Mouse (Mus musculus) midbrain, embryonic 10.5 days (tissue): ENCODE measurements around the gene Tat. TPM values are rescaled to one million over a fixed set of nuclear protein-coding genes. Genes with fewer than 3 reads are reported as not detected.
"Not testable (repeated sequence)": the region's sequence is repeated elsewhere in the genome, so short reads cannot be mapped to it uniquely, and the experiment has no call there.

ENCODE experiments used
- DNase-seq: peaks from one replicate; pipeline ENCODE4 v3.0.0-alpha.2; 2017; ENCODE audit warnings: low spot score
- H3K27ac ChIP-seq: fragments of 300-500 bp; sonication (generic); replicated peaks from 2 replicates; pipeline ENCODE4 v1.5.1; 2016; ENCODE audit warnings: mild to moderate bottlenecking
- H3K27me3 ChIP-seq: fragments of 300-500 bp; sonication (generic); 2 replicates; pipeline ENCODE4 v1.6.1; 2016; ENCODE audit warnings: low read depth, mild to moderate bottlenecking; ENCODE audit not compliant: poor library complexity, severe bottlenecking
- H3K36me3 ChIP-seq: fragments of 300-500 bp; sonication (generic); 2 replicates; pipeline ENCODE4 v1.6.1; 2016; ENCODE audit warnings: mild to moderate bottlenecking, moderate library complexity
- H3K4me1 ChIP-seq: fragments of 300-500 bp; sonication (generic); 2 replicates; pipeline ENCODE4 v1.6.1; 2016
- H3K4me3 ChIP-seq: fragments of 300-500 bp; sonication (generic); 2 replicates; pipeline ENCODE4 v1.5.1; 2016; ENCODE audit warnings: mild to moderate bottlenecking, moderate library complexity
- H3K9me3 ChIP-seq: fragments of 300-500 bp; sonication (generic); replicated peaks from 2 replicates; pipeline ENCODE4 v1.6.1; 2016; ENCODE audit warnings: mild to moderate bottlenecking
- WGBS: fragments of 180-500 bp; shearing (Covaris S2); methylation state at CpG from one replicate; pipeline ENCODE4 v1.1.7; 2016; 5-methylcytosine and 5-hydroxymethylcytosine counted together
- polyA plus RNA-seq: library from polyadenylated mRNA; unstranded; fragments of >200 nt; fragmentation: Nextera tagmentation; extraction: Ambion mirVana; gene quantifications from 2 replicates; pipeline ENCODE4 v1.2.1, GENCODE M21; 2016

Gene Tat
- polyA plus RNA-seq, 1 experiment from 2014 or later, result not detected

DNA sequence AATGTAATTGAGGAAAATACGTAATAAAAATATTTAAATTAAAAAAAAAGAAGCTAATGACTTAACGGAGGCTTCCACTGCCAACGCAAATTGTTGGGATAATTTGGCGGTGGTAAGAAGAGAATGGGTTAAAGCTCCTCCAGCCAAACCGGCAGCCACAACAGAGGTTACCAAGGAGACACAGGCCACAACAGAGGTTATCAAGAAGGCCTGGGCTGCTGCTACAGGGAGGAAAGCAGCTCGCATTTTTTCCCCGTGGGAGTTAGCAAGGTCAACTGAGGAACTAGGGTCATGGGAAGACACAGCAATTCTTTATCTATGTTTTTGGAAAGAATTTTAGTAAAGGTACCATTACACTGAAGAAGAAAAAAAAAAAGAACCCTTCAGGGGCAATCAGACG lies 43.5 kb downstream of the Tat start:
- peaks cover 13% of the 10 kb centered on the region for H3K4me1 ChIP-seq
- H3K27ac ChIP-seq, H3K4me3 ChIP-seq, H3K9me3 ChIP-seq, H3K27me3 ChIP-seq, H3K36me3 ChIP-seq: not testable (repeated sequence)
- WGBS, result 37% methylated on average over 8 of the region's 8 CpGs
- peak; percentile 21 for DNase-seq

DNA sequence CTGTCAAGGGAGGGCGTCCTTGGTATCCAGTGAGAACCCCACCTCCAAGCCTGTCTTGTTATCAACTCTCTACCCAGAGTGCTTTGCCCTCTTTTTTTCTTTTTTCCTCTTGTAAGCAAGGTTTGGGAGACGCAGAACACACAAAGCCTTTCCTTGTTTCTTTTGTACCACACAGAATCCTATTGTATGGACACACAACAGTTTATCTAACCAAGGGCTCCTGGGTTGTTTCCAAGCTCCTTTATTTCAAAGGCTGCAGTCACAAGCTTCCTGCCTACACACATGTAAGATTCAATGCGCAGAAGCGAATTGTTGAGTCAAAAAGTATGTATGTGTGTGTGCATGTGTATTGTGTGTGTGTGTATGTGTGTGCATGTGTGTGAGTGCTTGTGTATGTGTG lies 44.1 kb downstream of the Tat start:
- peaks cover 16% of the 10 kb centered on the region for H3K4me1 ChIP-seq
- no peak overlapping the region for H3K4me3 ChIP-seq
- 0 out of 2 replicates have a peak, but pooled peaks cover 6% of the 10 kb centered on the region for H3K9me3 ChIP-seq
- WGBS, result 67% methylated on average over 4 of the region's 4 CpGs
- no peak for DNase-seq
- H3K36me3 ChIP-seq, result no peaks in the 10 kb centered on the region
- no peak overlapping the region for H3K27ac ChIP-seq
- H3K27me3 ChIP-seq, result no peaks in the 10 kb centered on the region

DNA sequence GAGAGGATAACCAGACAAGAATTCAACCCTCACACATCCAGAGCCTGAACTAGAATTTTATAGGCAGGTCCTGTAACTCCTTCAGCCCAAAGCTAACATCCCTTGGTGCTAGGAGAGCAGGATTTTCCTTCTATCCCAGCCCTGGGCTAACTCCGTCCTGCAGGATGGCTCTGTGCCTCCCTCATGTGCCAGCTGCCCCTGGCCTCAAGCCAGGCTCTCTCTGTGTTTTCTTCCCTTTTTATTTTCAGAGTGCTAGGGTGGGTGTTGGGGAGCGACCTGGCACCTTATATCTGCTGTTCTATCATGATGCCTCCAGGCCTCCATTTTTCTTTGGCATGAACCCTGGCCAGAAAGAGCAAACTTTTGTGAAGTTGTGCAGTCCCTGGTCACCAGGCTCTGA lies 45.9 kb downstream of the Tat start:
- no peaks in the 10 kb centered on the region for H3K27me3 ChIP-seq
- 89% methylated on average over 2 of the region's 2 CpGs for WGBS
- H3K9me3 ChIP-seq, result no peaks in the 10 kb centered on the region
- DNase-seq, result no peak
- H3K4me3 ChIP-seq, result no peak overlapping the region
- no peaks in the 10 kb centered on the region for H3K36me3 ChIP-seq
- H3K4me1 ChIP-seq, result peaks cover 18% of the 10 kb centered on the region
- H3K27ac ChIP-seq, result no peak overlapping the region

DNA sequence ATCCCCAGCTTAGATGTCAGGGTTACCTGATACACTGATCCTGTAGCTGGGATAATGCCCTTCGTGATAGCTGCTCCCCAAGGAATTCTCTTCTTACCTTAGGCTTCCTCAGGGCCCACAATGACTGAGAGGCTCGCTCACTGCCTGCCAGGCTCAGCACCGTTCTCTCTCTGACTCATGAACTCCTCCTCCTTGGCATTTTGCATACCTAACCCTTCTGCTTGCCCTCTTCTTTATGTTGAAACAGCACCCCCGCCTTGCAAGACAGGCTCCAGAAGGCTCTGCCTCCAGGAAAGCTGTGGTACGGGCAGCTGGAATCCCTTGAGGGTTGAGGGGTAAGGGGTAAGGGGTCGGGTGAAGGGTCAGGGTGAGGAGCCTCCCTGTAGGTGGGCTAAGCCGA lies 49.0 kb downstream of the Tat start:
- H3K9me3 ChIP-seq, result no peaks in the 10 kb centered on the region
- WGBS, result 51% methylated on average over 7 of the region's 7 CpGs
- no peak for DNase-seq

DNA sequence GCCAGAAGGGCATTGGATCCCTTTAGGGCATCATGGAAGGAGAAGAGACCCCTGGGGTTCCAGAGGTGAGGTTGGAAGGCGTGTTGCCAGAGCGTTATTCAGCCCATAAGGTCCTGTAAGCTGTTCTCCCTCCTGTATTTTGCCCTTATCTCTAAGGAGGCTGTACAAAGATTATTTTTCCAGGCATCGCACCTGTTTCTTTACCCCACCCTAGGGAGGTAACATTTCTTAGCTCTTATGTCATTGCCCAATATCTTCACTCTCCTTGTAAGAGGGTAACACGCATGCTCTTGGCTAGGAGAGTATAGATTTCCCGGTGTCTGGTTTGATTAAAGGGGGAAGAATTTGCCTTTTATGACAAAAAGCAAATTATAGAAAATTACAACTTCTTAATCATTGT lies 49.4 kb downstream of the Tat start, which contains the start of gene Chst4:
TSS of gene Chst4 (minus strand) at position 82 of the 400 bp plus-strand sequence.
- Histone ChIP-seq H3K27ac (no peak within 1 kb of the TSS), H3K4me1 (peaks cover 8% of the 10 kb centered on the region), H3K9me3 (no peaks in the 10 kb centered on the region), H3K4me3 (no peak within 1 kb of the TSS), H3K27me3 (no peaks in the 10 kb centered on the region), H3K36me3 (no peaks in the 10 kb centered on the region)
- WGBS, result 89% methylated on average over 5 of the region's 5 CpGs
- DNase-seq, result no peak

More for the DNA sequence above, 49.0 kb downstream of the Tat start:
- Histone ChIP-seq H3K4me1 (peaks cover 12% of the 10 kb centered on the region), H3K27ac (no peak overlapping the region), H3K36me3 (no peaks in the 10 kb centered on the region), H3K4me3 (no peak overlapping the region), H3K27me3 (no peaks in the 10 kb centered on the region)

DNA sequence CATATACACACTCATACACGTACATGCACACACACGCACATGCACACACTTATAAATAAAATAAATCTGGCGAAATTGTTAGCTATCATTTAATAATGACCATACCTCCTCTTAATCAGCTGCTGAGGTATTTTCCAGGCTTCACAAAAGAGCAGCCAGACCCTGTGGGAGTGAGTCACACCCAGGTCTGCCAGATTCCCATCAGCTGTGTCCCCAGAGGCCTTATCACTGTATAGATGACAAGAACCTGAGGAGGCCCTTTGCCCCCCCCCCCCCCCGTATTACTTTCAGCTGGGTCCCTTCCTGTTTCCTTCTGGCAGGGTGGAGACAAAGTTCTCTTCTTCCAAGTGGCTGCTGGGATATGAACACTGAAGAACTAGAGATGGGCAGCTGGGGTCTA lies 50.3 kb downstream of the Tat start:
- Histone ChIP-seq H3K27me3 (no peaks in the 10 kb centered on the region), H3K36me3 (no peaks in the 10 kb centered on the region)
- 88% methylated on average over 4 of the region's 4 CpGs for WGBS

More for the DNA sequence above, 50.3 kb downstream of the Tat start:
- H3K4me1 ChIP-seq, result peaks cover 5% of the 10 kb centered on the region; the same call in 1 of the 2 replicates
- no peak overlapping the region for H3K27ac ChIP-seq
- H3K9me3 ChIP-seq, result no peaks in the 10 kb centered on the region
- no peak for DNase-seq
- H3K4me3 ChIP-seq, result no peak overlapping the region

Other genes starting within 250 kb of the Tat start
- 47.1 and 50.6 TPM in 2 replicates for gene Ap1g1, start 211.9 kb upstream of the Tat start, polyA plus RNA-seq
- 2.4 and 2.9 TPM in 2 replicates for gene Phlpp2, start 121.9 kb upstream of the Tat start, polyA plus RNA-seq
- gene Marveld3, start 28.2 kb upstream of the Tat start, polyA plus RNA-seq, result 0.31 and 0.56 TPM in 2 replicates
- gene Chst4, start 49.3 kb downstream of the Tat start, polyA plus RNA-seq, result 0.06 TPM in 1 of 2 replicates, not detected in the other
- 9.7 and 11.2 TPM in 2 replicates for gene Zfp612, start 89.3 kb downstream of the Tat start, polyA plus RNA-seq
- not detected in 2 replicates for gene Gm21964, start 110.8 kb downstream of the Tat start, polyA plus RNA-seq
- not detected in 2 replicates for gene Gm17720, start 112.3 kb downstream of the Tat start, polyA plus RNA-seq
- gene Calb2, start 177.8 kb downstream of the Tat start, polyA plus RNA-seq, result 1.8 and 2.4 TPM in 2 replicates
- 12.4 and 13.2 TPM in 2 replicates for gene Cmtr2, start 225.2 kb downstream of the Tat start, polyA plus RNA-seq